8 mouse cellular contexts compared by ENCODE assay signal in genomic region chr11:115367395-115367944, GRCm38 (mm10). TPM values are rescaled to one million over a fixed set of nuclear protein-coding genes. Genes with fewer than 3 reads are reported as not detected.
A peak's percentile ranks its signal among the peaks of the same experiment; 100 is the strongest.
DNase-seq lines count a peak whose midpoint lies in the region; ATAC-seq lines count a peak whose summit lies in the region.

Gene Hid1, minus strand, starts transcription at chr11:115367756.

- peak; percentile 78 for ATAC-seq in common myeloid progenitor, adult 5-6 weeks (replicated peaks; ENCODE audit: low read depth, poor library complexity, severe bottlenecking)

- DNase-seq in adrenal gland, adult 18-20 months (ENCODE audit: low spot score in 2 of 2) = peak; percentile 89
- DNase-seq in gastrocnemius, adult 8-10 months (ENCODE audit: low spot score in 2 of 2) = peak; percentile 55
- DNase-seq in induced T-regulatory cell, adult 2 months (ENCODE audit: low read depth) = peak; percentile 86
- peak; percentile 48 to 85 for DNase-seq in left cerebral cortex, adult 9 months (ENCODE audit: low spot score in 2 of 2)
- peak; percentile 88 for DNase-seq in right cerebral cortex, postnatal 25 days
- peak; percentile 66 to 74 for DNase-seq in urinary bladder, postnatal 4 days (ENCODE audit: low spot score in 2 of 2)

- H3K4me3 ChIP-seq in megakaryocyte, embryonic 14.5 days (replicated peaks) = peak within 1 kb of the TSS; percentile 91

- no peaks in the 10 kb centered on the region for H3K36me3 ChIP-seq in megakaryocyte, embryonic 14.5 days (replicated peaks; ENCODE audit: low read length)

- peaks cover 30% of the 10 kb centered on the region for H3K4me1 ChIP-seq in megakaryocyte, embryonic 14.5 days

- H3K9me3 ChIP-seq in megakaryocyte, embryonic 14.5 days = no peaks in the 10 kb centered on the region

- H3K27me3 ChIP-seq in megakaryocyte, embryonic 14.5 days (replicated peaks) = peaks cover 95% of the 10 kb centered on the region

RNA-seq across cellular contexts. Expression of gene Hid1, which starts in this region (rescaled TPM):
- total RNA-seq in adrenal gland, adult 18-20 months (2021) = 10 to 100 TPM; 31.4 to 65.8 TPM
- total RNA-seq in common myeloid progenitor, adult 5-6 weeks (2017) = 1.9 TPM in 1 of 2 replicates, not detected in the other
- 1 to 10 TPM in 2 of 4 experiments, under 1 TPM in 2; 0.68 to 2.7 (median 1.2) TPM for total RNA-seq in gastrocnemius, adult 8-10 months (2022)
- 1.2 TPM in 1 of 2 replicates, not detected in the other for polyA plus RNA-seq in megakaryocyte, embryonic 14.5 days (2012; ENCODE audit: insufficient read depth, low replicate concordance)

Comparison
In these comparisons a context has a peak if more than half of its experiments do, and no peak if none do; other contexts are left out.
1. Peak in every context shown above with its lines: DNase-seq, ATAC-seq and H3K4me3 ChIP-seq.
2. RNA of gene Hid1 (total RNA-seq): 31.4 to 65.8 TPM in adrenal gland, adult 18-20 months; 1.9 TPM in common myeloid progenitor, adult 5-6 weeks and 0.68 to 2.7 TPM in gastrocnemius, adult 8-10 months; every median in the first group is over 4 times any median in the second.